Comparison of ENCODE assay signal across 23 mouse cellular contexts in genomic region chr1:27629101-27629500, GRCm38 (mm10).
"Had no signal": no experiment of that assay in that cellular context is flagged by ENCODE, and none has a peak within 500 bp of the region (broad histone marks: within the 10 kb centered on the region; RNA-seq: fewer than 3 reads in every experiment).

No protein-coding gene starts in this region.

- H3K27ac ChIP-seq: kidney, postnatal 0 days; limb, embryonic 12.5 days; limb, embryonic 15.5 days; liver, embryonic 14.5 days; macrophage; midbrain, embryonic 12.5 days; midbrain, embryonic 15.5 days; neural tube, embryonic 12.5 days; neural tube, embryonic 15.5 days; stomach, postnatal 0 days had no signal

- DNase-seq: kidney, adult 2 months; kidney, postnatal 25 days; layer of hippocampus, postnatal 36 days; left cerebral cortex, postnatal 4 days; liver, postnatal 0 days; lung, embryonic 14.5 days; right cerebral cortex, adult 18-20 months; right cerebral cortex, postnatal 14 days; right cerebral cortex, postnatal 4 days; thymus, postnatal 25 days had no signal

- H3K27me3 ChIP-seq: limb, embryonic 12.5 days; limb, embryonic 15.5 days; midbrain, embryonic 12.5 days; midbrain, embryonic 15.5 days; neural tube, embryonic 12.5 days; neural tube, embryonic 15.5 days had no signal

- H3K4me3 ChIP-seq: limb, embryonic 12.5 days; limb, embryonic 15.5 days; midbrain, embryonic 12.5 days; midbrain, embryonic 15.5 days; neural tube, embryonic 12.5 days; neural tube, embryonic 15.5 days had no signal

- ATAC-seq: intestine, embryonic 16.5 days; liver, postnatal 0 days; lung, postnatal 0 days; midbrain, embryonic 15.5 days had no signal

- H3K9ac ChIP-seq: limb, embryonic 12.5 days; limb, embryonic 15.5 days; liver, embryonic 14.5 days; liver, postnatal 0 days; lung, embryonic 14.5 days; midbrain, embryonic 12.5 days; midbrain, embryonic 15.5 days; neural tube, embryonic 12.5 days; neural tube, embryonic 15.5 days had no signal

- H3K9me3 ChIP-seq: limb, embryonic 12.5 days; limb, embryonic 15.5 days; midbrain, embryonic 12.5 days; midbrain, embryonic 15.5 days; neural tube, embryonic 12.5 days; neural tube, embryonic 15.5 days had no signal

- H3K4me1 ChIP-seq: limb, embryonic 12.5 days; limb, embryonic 15.5 days; midbrain, embryonic 12.5 days; midbrain, embryonic 15.5 days; neural tube, embryonic 12.5 days; neural tube, embryonic 15.5 days had no signal

- H3K36me3 ChIP-seq: limb, embryonic 12.5 days; limb, embryonic 15.5 days; midbrain, embryonic 12.5 days; midbrain, embryonic 15.5 days; neural tube, embryonic 12.5 days; neural tube, embryonic 15.5 days had no signal

- H3K4me2 ChIP-seq: limb, embryonic 12.5 days; limb, embryonic 15.5 days; liver, embryonic 11.5 days; lung, embryonic 14.5 days; midbrain, embryonic 12.5 days; midbrain, embryonic 15.5 days; neural tube, embryonic 12.5 days; neural tube, embryonic 15.5 days had no signal
